Mouse (Mus musculus): ENCODE measurements at regions not wholly inside any gene's neighbourhood (a gene's known extent, or its start where the extent isn't known, plus 50 kb on each side); places are given as distances from the start of the nearest gene placed in this dataset.
"Not testable (repeated sequence)": the region's sequence is repeated elsewhere in the genome, so short reads cannot be mapped to it uniquely, and the experiment has no call there.

GRCm38 (mm10) chr16:86346916-86347315 is 445.3 kb upstream of the Adamts5 start:
- DNase-seq = peak in 1 of 2 experiments; percentile 17

GRCm38 (mm10) chr16:86340311-86340710 is 438.7 kb upstream of the Adamts5 start:
- DNase-seq = no peak

- no peak for DNase-seq
Observed at GRCm38 (mm10) chr16:86325406-86325805, 423.8 kb upstream of the Adamts5 start.

GRCm38 (mm10) chr16:86318898-86319297 is 417.3 kb upstream of the Adamts5 start:
- DNase-seq = no peak

GRCm38 (mm10) chr16:86309696-86310095 is 408.1 kb upstream of the Adamts5 start:
- DNase-seq = no peak

GRCm38 (mm10) chr16:86303869-86304268 is 402.2 kb upstream of the Adamts5 start:
- no peak for DNase-seq

- peak in 1 of 2 experiments; percentile 23 for DNase-seq
Observed at GRCm38 (mm10) chr16:86302451-86303145, 401.0 kb upstream of the Adamts5 start.

- DNase-seq = peak in 1 of 2 experiments; percentile 6
Observed at GRCm38 (mm10) chr16:86294436-86294835, 392.8 kb upstream of the Adamts5 start.

- DNase-seq = no peak
Observed at GRCm38 (mm10) chr16:86281326-86281725, 379.7 kb upstream of the Adamts5 start.

GRCm38 (mm10) chr16:86277031-86277430 is 375.4 kb upstream of the Adamts5 start:
- no peak for DNase-seq

- peak; percentile 10 to 19 for DNase-seq
Observed at GRCm38 (mm10) chr16:86261612-86262011, 360.0 kb upstream of the Adamts5 start.

- DNase-seq = peak in 1 of 2 experiments; percentile 16
Observed at GRCm38 (mm10) chr16:86252630-86253029, 351.0 kb upstream of the Adamts5 start.

- DNase-seq = no peak
Observed at GRCm38 (mm10) chr16:86250021-86250420, 348.4 kb upstream of the Adamts5 start.

GRCm38 (mm10) chr16:86244191-86244590 is 342.6 kb upstream of the Adamts5 start:
- DNase-seq = no peak

- peak in 1 of 2 experiments; percentile 32 for DNase-seq
Observed at GRCm38 (mm10) chr16:86242766-86243510, 341.3 kb upstream of the Adamts5 start.

GRCm38 (mm10) chr16:86222997-86223396 is 321.4 kb upstream of the Adamts5 start:
- peak in 1 of 2 experiments; percentile 2 for DNase-seq

GRCm38 (mm10) chr16:86210547-86210946 is 308.9 kb upstream of the Adamts5 start:
- DNase-seq = no peak

GRCm38 (mm10) chr16:86209319-86209718 is 307.7 kb upstream of the Adamts5 start:
- DNase-seq = no peak

GRCm38 (mm10) chr16:86189874-86190273 is 288.2 kb upstream of the Adamts5 start:
- DNase-seq = no peak

- DNase-seq = no peak
Observed at GRCm38 (mm10) chr16:86188966-86189365, 287.3 kb upstream of the Adamts5 start.

- not testable (repeated sequence) for DNase-seq
Observed at GRCm38 (mm10) chr16:86187609-86188008, 286.0 kb upstream of the Adamts5 start.

GRCm38 (mm10) chr16:86159021-86159815 is 257.6 kb upstream of the Adamts5 start:
- no peak for DNase-seq

- DNase-seq = no peak
Observed at GRCm38 (mm10) chr16:86138171-86138570, 236.5 kb upstream of the Adamts5 start.
